Mouse (Mus musculus) urinary bladder, postnatal 4 days (tissue): ENCODE results near the gene Gm5168.
"Not testable (repeated sequence)": the region's sequence is repeated elsewhere in the genome, so short reads cannot be mapped to it uniquely, and the experiment has no call there.

Experiments used
- DNase-seq, 2 experiments: peaks; one replicate each; pipeline ENCODE4 v3.0.0; 2021 to 2022; ENCODE audit warnings: low spot score in 2 of 2

Gene Gm5168

GRCm38 (mm10) chrX:26050941-26051340 lies at the start of gene Gm5168:
Gene Gm5168, minus strand, starts transcription at chrX:26051041.
- not testable (repeated sequence) for DNase-seq
